In genomic region chr9:41935373-41935971, GRCm38 (mm10) we compare ENCODE assay signal across 8 mouse cellular contexts.
A peak's percentile ranks its signal among the peaks of the same experiment; 100 is the strongest.
DNase-seq lines count a peak whose midpoint lies in the region; ATAC-seq lines count a peak whose summit lies in the region.

No protein-coding gene starts in this region.

- H3K9me3 ChIP-seq in kidney, embryonic 15.5 days (replicated peaks), result no peaks in the 10 kb centered on the region
- no peaks in the 10 kb centered on the region for H3K9me3 ChIP-seq in embryonic facial prominence, embryonic 15.5 days (replicated peaks)
- no peaks in the 10 kb centered on the region for H3K9me3 ChIP-seq in hindbrain, embryonic 12.5 days (replicated peaks)
- no peaks in the 10 kb centered on the region for H3K9me3 ChIP-seq in midbrain, embryonic 15.5 days

- intact Hi-C loops in left cerebral cortex, postnatal 25 days (cut with DNase I), result no loop called here

- peak overlapping the region; percentile 40 for H3K4me3 ChIP-seq in kidney, embryonic 15.5 days (replicated peaks)
- peak overlapping the region; percentile 35 for H3K4me3 ChIP-seq in embryonic facial prominence, embryonic 15.5 days (replicated peaks)
- H3K4me3 ChIP-seq in hindbrain, embryonic 12.5 days, result peak overlapping the region; percentile 28
- H3K4me3 ChIP-seq in midbrain, embryonic 15.5 days, result peak overlapping the region; percentile 34

- WGBS in kidney, embryonic 15.5 days, result 1% methylated on average over 18 of the region's 21 CpGs
- 3% methylated on average over 21 of the region's 21 CpGs for WGBS in embryonic facial prominence, embryonic 15.5 days
- 1% methylated on average over 21 of the region's 21 CpGs for whole genome bisulfite sequencing in hindbrain, embryonic 12.5 days
- 0% methylated on average over 19 of the region's 21 CpGs for WGBS in midbrain, embryonic 15.5 days

- no peak for DNase-seq in kidney, postnatal 14 days
- DNase-seq in left cerebral cortex, postnatal 25 days (ENCODE audit: low spot score in 2 of 2), result peak; percentile 69 to 85
- peak; percentile 63 for DNase-seq in testis, postnatal 10 days (ENCODE audit: low spot score)
- DNase-seq in cerebellum, adult 9-10 months, result no peak

- peak; percentile 77 for ATAC-seq in kidney, embryonic 15.5 days (replicated peaks; ENCODE audit: low FRiP score)
- peak; percentile 74 for ATAC-seq in embryonic facial prominence, embryonic 15.5 days (ENCODE audit: insufficient number of reproducible peaks, low FRiP score, low TSS enrichment, low read depth)
- peak; percentile 90 for ATAC-seq in hindbrain, embryonic 12.5 days (ENCODE audit: low FRiP score)
- peak; percentile 94 for ATAC-seq in midbrain, embryonic 15.5 days (replicated peaks)

- H3K4me2 ChIP-seq in kidney, embryonic 15.5 days, result peak overlapping the region; percentile 82
- peak overlapping the region; percentile 76 for H3K4me2 ChIP-seq in embryonic facial prominence, embryonic 15.5 days (replicated peaks)
- peak overlapping the region; percentile 64 for H3K4me2 ChIP-seq in hindbrain, embryonic 12.5 days (replicated peaks)
- H3K4me2 ChIP-seq in midbrain, embryonic 15.5 days, result peak overlapping the region; percentile 65

- H3K27me3 ChIP-seq in kidney, embryonic 15.5 days, result no peaks in the 10 kb centered on the region
- H3K27me3 ChIP-seq in embryonic facial prominence, embryonic 15.5 days, result no peaks in the 10 kb centered on the region
- no peaks in the 10 kb centered on the region for H3K27me3 ChIP-seq in hindbrain, embryonic 12.5 days
- H3K27me3 ChIP-seq in midbrain, embryonic 15.5 days (replicated peaks), result no peaks in the 10 kb centered on the region

- peak overlapping the region; percentile 55 for H3K9ac ChIP-seq in kidney, embryonic 15.5 days
- H3K9ac ChIP-seq in embryonic facial prominence, embryonic 15.5 days, result no peak overlapping the region
- H3K9ac ChIP-seq in hindbrain, embryonic 12.5 days, result peak overlapping the region; percentile 68
- H3K9ac ChIP-seq in midbrain, embryonic 15.5 days, result peak overlapping the region; percentile 41

- peaks cover 57% of the 10 kb centered on the region for H3K4me1 ChIP-seq in kidney, embryonic 15.5 days
- peaks cover 58% of the 10 kb centered on the region for H3K4me1 ChIP-seq in embryonic facial prominence, embryonic 15.5 days
- peaks cover 49% of the 10 kb centered on the region for H3K4me1 ChIP-seq in hindbrain, embryonic 12.5 days
- H3K4me1 ChIP-seq in midbrain, embryonic 15.5 days, result peaks cover 43% of the 10 kb centered on the region

- no peaks in the 10 kb centered on the region for H3K36me3 ChIP-seq in kidney, embryonic 15.5 days
- H3K36me3 ChIP-seq in embryonic facial prominence, embryonic 15.5 days, result no peaks in the 10 kb centered on the region
- H3K36me3 ChIP-seq in hindbrain, embryonic 12.5 days, result no peaks in the 10 kb centered on the region
- no peaks in the 10 kb centered on the region for H3K36me3 ChIP-seq in midbrain, embryonic 15.5 days (replicated peaks)

- peak overlapping the region; percentile 92 for H3K27ac ChIP-seq in kidney, embryonic 15.5 days
- peak overlapping the region; percentile 82 for H3K27ac ChIP-seq in embryonic facial prominence, embryonic 15.5 days (replicated peaks)
- H3K27ac ChIP-seq in hindbrain, embryonic 12.5 days, result peak overlapping the region; percentile 96
- H3K27ac ChIP-seq in midbrain, embryonic 15.5 days, result peak overlapping the region; percentile 97

Comparison
In these comparisons a context has a peak if more than half of its experiments do, and no peak if none do; other contexts are left out.
1. DNase-seq: peak in left cerebral cortex, postnatal 25 days (2 of 2) and testis, postnatal 10 days (single experiment); none in kidney, postnatal 14 days (single experiment) and cerebellum, adult 9-10 months (single experiment).
2. Peak in every context shown above with its lines, with median percentiles within 50 percentile points of each other: ATAC-seq, H3K27ac ChIP-seq, H3K4me2 ChIP-seq and H3K4me3 ChIP-seq.